ENCODE assay signal across 16 mouse cellular contexts in genomic region chrX:93756867-93757455, GRCm38 (mm10).
DNase-seq lines count a peak whose midpoint lies in the region; ATAC-seq and TF ChIP-seq lines count a peak whose summit lies in the region.
"Had no signal": no experiment of that assay in that cellular context is flagged by ENCODE, and none has a peak within 500 bp of the region (broad histone marks: within the 10 kb centered on the region; RNA-seq: fewer than 3 reads in every experiment).

No protein-coding gene starts in this region.

- no peak overlapping the region for H3K27ac ChIP-seq in embryonic facial prominence, embryonic 11.5 days (replicated peaks; ENCODE audit: low read depth, low read length)
- H3K27ac ChIP-seq in embryonic facial prominence, embryonic 10.5 days (replicated peaks), result no peak overlapping the region
- H3K27ac ChIP-seq in liver, postnatal 0 days (ENCODE audit: low read depth), result no peak overlapping the region
- no peak overlapping the region for H3K27ac ChIP-seq in liver, embryonic 11.5 days (ENCODE audit: low read depth, low read length)
- no peak overlapping the region for H3K27ac ChIP-seq in forebrain, embryonic 14.5 days (ENCODE audit: low read depth, low read length)
- H3K27ac ChIP-seq in gastrocnemius, adult 2 months, result no peak overlapping the region
- H3K27ac ChIP-seq: embryonic facial prominence, embryonic 15.5 days; limb, embryonic 10.5 days; liver, embryonic 15.5 days had no signal

- ATAC-seq in embryonic facial prominence, embryonic 11.5 days (replicated peaks; ENCODE audit: insufficient number of reproducible peaks, low FRiP score, low TSS enrichment, low read depth), result no peak
- ATAC-seq in liver, postnatal 0 days, result peak; percentile 45
- no peak for ATAC-seq in liver, embryonic 11.5 days (replicated peaks; ENCODE audit: low FRiP score)
- peak; percentile 86 for ATAC-seq in forebrain, embryonic 14.5 days
- ATAC-seq: midbrain, embryonic 16.5 days had no signal

- 53% methylated on average over 7 of the region's 7 CpGs for WGBS in embryonic facial prominence, embryonic 11.5 days
- 73% methylated on average over 7 of the region's 7 CpGs for WGBS in embryonic facial prominence, embryonic 10.5 days
- WGBS in liver, postnatal 0 days (ENCODE audit: insufficient replicate concordance), result 56% methylated on average over 7 of the region's 7 CpGs
- 73% methylated on average over 7 of the region's 7 CpGs for WGBS in liver, embryonic 11.5 days
- 53% methylated on average over 7 of the region's 7 CpGs for WGBS in forebrain, embryonic 14.5 days

- no peaks in the 10 kb centered on the region for H3K27me3 ChIP-seq in embryonic facial prominence, embryonic 11.5 days (ENCODE audit: control insufficient read depth, insufficient read depth, low read length)
- H3K27me3 ChIP-seq in embryonic facial prominence, embryonic 10.5 days (replicated peaks; ENCODE audit: low read depth, poor library complexity, severe bottlenecking), result peaks cover 23% of the 10 kb centered on the region
- H3K27me3 ChIP-seq in liver, postnatal 0 days (ENCODE audit: insufficient read depth, low read length), result 0 out of 2 replicates have a peak, but pooled peaks cover 3% of the 10 kb centered on the region
- H3K27me3 ChIP-seq in liver, embryonic 11.5 days (replicated peaks; ENCODE audit: control insufficient read depth, insufficient read depth, low read length), result peaks cover 2% of the 10 kb centered on the region; the same call in 1 of the 2 replicates
- H3K27me3 ChIP-seq in forebrain, embryonic 14.5 days (replicated peaks; ENCODE audit: control insufficient read depth, insufficient read depth, low read length), result no peaks in the 10 kb centered on the region
- H3K27me3 ChIP-seq: liver, embryonic 15.5 days had no signal

- no peak for TF ChIP-seq CTCF in liver, postnatal 0 days (IDR thresholded peaks at IDR 0.05; ENCODE audit: low read depth)
- no peak for TF ChIP-seq CTCF in gastrocnemius, adult 2 months (IDR thresholded peaks at IDR 0.05)

- H3K4me1 ChIP-seq in embryonic facial prominence, embryonic 11.5 days (ENCODE audit: control insufficient read depth, insufficient read depth, low read length), result no peaks in the 10 kb centered on the region
- H3K4me1 ChIP-seq in embryonic facial prominence, embryonic 10.5 days, result peaks cover 5% of the 10 kb centered on the region; the same call in 1 of the 2 replicates
- H3K4me1 ChIP-seq in liver, postnatal 0 days (ENCODE audit: insufficient read depth), result no peaks in the 10 kb centered on the region
- H3K4me1 ChIP-seq in liver, embryonic 11.5 days (replicated peaks; ENCODE audit: control insufficient read depth, insufficient read depth, low read length), result no peaks in the 10 kb centered on the region
- no peaks in the 10 kb centered on the region for H3K4me1 ChIP-seq in forebrain, embryonic 14.5 days (ENCODE audit: control insufficient read depth, insufficient read depth, low read length)
- H3K4me1 ChIP-seq: embryonic facial prominence, embryonic 15.5 days; liver, embryonic 15.5 days had no signal

- no peak for TF ChIP-seq EP300 in liver, postnatal 0 days (IDR thresholded peaks at IDR 0.05; ENCODE audit: low read depth)

- no peak overlapping the region for H3K4me2 ChIP-seq in embryonic facial prominence, embryonic 11.5 days (ENCODE audit: low read depth, low read length)
- no peak overlapping the region for H3K4me2 ChIP-seq in liver, postnatal 0 days (ENCODE audit: low read depth, low read length)
- no peak overlapping the region for H3K4me2 ChIP-seq in liver, embryonic 11.5 days
- H3K4me2 ChIP-seq in forebrain, embryonic 14.5 days (ENCODE audit: low read length), result no peak overlapping the region
- H3K4me2 ChIP-seq: embryonic facial prominence, embryonic 15.5 days; liver, embryonic 15.5 days had no signal

- H3K9ac ChIP-seq in embryonic facial prominence, embryonic 11.5 days (replicated peaks; ENCODE audit: low read length), result no peak overlapping the region
- H3K9ac ChIP-seq in liver, postnatal 0 days (replicated peaks), result no peak overlapping the region
- no peak overlapping the region for H3K9ac ChIP-seq in liver, embryonic 11.5 days (ENCODE audit: low read depth, low read length)
- H3K9ac ChIP-seq in forebrain, embryonic 14.5 days (ENCODE audit: low read length), result no peak overlapping the region
- H3K9ac ChIP-seq: embryonic facial prominence, embryonic 15.5 days; liver, embryonic 15.5 days had no signal

- peak; percentile 3 for DNase-seq in embryonic facial prominence, embryonic 11.5 days (ENCODE audit: low spot score)
- no peak for DNase-seq in embryonic facial prominence, embryonic 10.5 days (ENCODE audit: low spot score)
- no peak for DNase-seq in liver, postnatal 0 days
- no peak for DNase-seq in liver, embryonic 11.5 days (ENCODE audit: low spot score)
- DNase-seq in forebrain, embryonic 14.5 days (ENCODE audit: low spot score), result peak; percentile 65
- DNase-seq in retina, postnatal 1 day, result peak; percentile 69
- DNase-seq in MN1 (ENCODE audit: low spot score), result no peak
- DNase-seq in gastrocnemius, adult 2 months, result no peak
- DNase-seq: cerebellum, adult 11 months; kidney, adult 2 months; kidney, postnatal 4 days; right cerebral cortex, postnatal 25 days had no signal

- H3K9me3 ChIP-seq in embryonic facial prominence, embryonic 11.5 days (replicated peaks; ENCODE audit: control insufficient read depth, low read length), result no peaks in the 10 kb centered on the region
- no peaks in the 10 kb centered on the region for H3K9me3 ChIP-seq in embryonic facial prominence, embryonic 10.5 days
- H3K9me3 ChIP-seq in liver, postnatal 0 days (ENCODE audit: low read length), result no peaks in the 10 kb centered on the region
- H3K9me3 ChIP-seq in liver, embryonic 11.5 days (ENCODE audit: control insufficient read depth, low read length), result no peaks in the 10 kb centered on the region
- H3K9me3 ChIP-seq in forebrain, embryonic 14.5 days (replicated peaks; ENCODE audit: control insufficient read depth, low read length), result no peaks in the 10 kb centered on the region
- H3K9me3 ChIP-seq: embryonic facial prominence, embryonic 15.5 days; limb, embryonic 10.5 days; liver, embryonic 15.5 days had no signal

- intact Hi-C loops in gastrocnemius, adult 2 months (cut with DNase I), result no loop called here

- no peaks in the 10 kb centered on the region for H3K36me3 ChIP-seq in embryonic facial prominence, embryonic 11.5 days (replicated peaks; ENCODE audit: control insufficient read depth, insufficient read depth, low read depth, low read length)
- H3K36me3 ChIP-seq in embryonic facial prominence, embryonic 10.5 days (replicated peaks), result no peaks in the 10 kb centered on the region
- no peaks in the 10 kb centered on the region for H3K36me3 ChIP-seq in liver, postnatal 0 days (replicated peaks; ENCODE audit: insufficient read depth, low read length)
- no peaks in the 10 kb centered on the region for H3K36me3 ChIP-seq in liver, embryonic 11.5 days (ENCODE audit: control insufficient read depth, insufficient read depth, low read length)
- no peaks in the 10 kb centered on the region for H3K36me3 ChIP-seq in forebrain, embryonic 14.5 days (ENCODE audit: control insufficient read depth, insufficient read depth, low read length)
- H3K36me3 ChIP-seq: embryonic facial prominence, embryonic 15.5 days; limb, embryonic 10.5 days; liver, embryonic 15.5 days had no signal

- H3K4me3 ChIP-seq in embryonic facial prominence, embryonic 11.5 days (ENCODE audit: low read depth, low read length), result no peak overlapping the region
- no peak overlapping the region for H3K4me3 ChIP-seq in embryonic facial prominence, embryonic 10.5 days
- no peak overlapping the region for H3K4me3 ChIP-seq in liver, postnatal 0 days (ENCODE audit: low read depth, low read length)
- H3K4me3 ChIP-seq in liver, embryonic 11.5 days (ENCODE audit: low read depth, low read length), result no peak overlapping the region
- no peak overlapping the region for H3K4me3 ChIP-seq in forebrain, embryonic 14.5 days (ENCODE audit: low read depth, low read length)
- no peak overlapping the region for H3K4me3 ChIP-seq in gastrocnemius, adult 2 months
- H3K4me3 ChIP-seq: embryonic facial prominence, embryonic 15.5 days; limb, embryonic 10.5 days; liver, embryonic 15.5 days had no signal

Comparison
In these comparisons a context has a peak if more than half of its experiments do, and no peak if none do; other contexts are left out.
1. ATAC-seq: peak in liver, postnatal 0 days (single experiment) and forebrain, embryonic 14.5 days (single experiment); none in embryonic facial prominence, embryonic 11.5 days (single experiment) and liver, embryonic 11.5 days (single experiment).
2. DNase-seq: peak in embryonic facial prominence, embryonic 11.5 days (single experiment), forebrain, embryonic 14.5 days (single experiment) and retina, postnatal 1 day (single experiment); none in embryonic facial prominence, embryonic 10.5 days (single experiment), liver, postnatal 0 days (single experiment), liver, embryonic 11.5 days (single experiment), MN1 (single experiment) and gastrocnemius, adult 2 months (single experiment).